Mouse (Mus musculus) myocyte (in vitro differentiated cells): ENCODE results near the gene Gadd45gip1. TPM values are rescaled to one million over a fixed set of nuclear protein-coding genes. Genes with fewer than 3 reads are reported as not detected.
A peak's percentile ranks its signal among the peaks of the same experiment; 100 is the strongest.

Source experiments
- H3K27me3 ChIP-seq: one replicate; pipeline ENCODE4 v1.6.1; 2011; ENCODE audit not compliant: control insufficient read depth, insufficient read depth, insufficient read length
- H3K36me3 ChIP-seq: one replicate; pipeline ENCODE4 v1.6.1; 2011; ENCODE audit not compliant: control insufficient read depth, insufficient read depth
- H3K4me2 ChIP-seq: one replicate; pipeline ENCODE4 v1.6.1; 2011; ENCODE audit warnings: low read depth, control low read depth
- H3K4me3 ChIP-seq: one replicate; pipeline ENCODE4 v1.5.1; 2011; ENCODE audit warnings: mild to moderate bottlenecking, control low read depth, moderate library complexity
- H3K79me2 ChIP-seq: one replicate; pipeline ENCODE4 v1.6.1; 2011; ENCODE audit not compliant: control insufficient read depth, insufficient read depth
- H3ac ChIP-seq: one replicate; pipeline ENCODE4 v1.6.1; 2011; ENCODE audit not compliant: control insufficient read depth, insufficient read length
- CEBPB ChIP-seq: IDR thresholded peaks from 2 replicates; pipeline ENCODE4 v1.6.1; 2011; ENCODE audit warnings: mild to moderate bottlenecking, moderate library complexity; ENCODE audit not compliant: poor library complexity, insufficient read depth, severe bottlenecking
- E2F4 ChIP-seq: IDR thresholded peaks from one replicate; pipeline ENCODE4 v1.6.1; 2011; ENCODE audit warnings: mild to moderate bottlenecking, control low read depth, moderate library complexity; ENCODE audit not compliant: insufficient read depth
- MAX ChIP-seq: IDR thresholded peaks from one replicate; pipeline ENCODE4 v1.6.1; 2011; ENCODE audit warnings: low read depth, mild to moderate bottlenecking, control low read depth
- MYOD1 ChIP-seq, 3 experiments: IDR thresholded peaks; one replicate each; pipeline ENCODE4 v1.6.1; 2011; ENCODE audit warnings: control low read depth in 2 of 3, low read depth in 2 of 3, mild to moderate bottlenecking in 2 of 3, moderate library complexity in 1 of 3; ENCODE audit not compliant: insufficient read length in 2 of 3, control insufficient read depth in 1 of 3
- MYOG ChIP-seq, 3 experiments: IDR thresholded peaks; one replicate each; pipeline ENCODE4 v1.6.1; 2011; ENCODE audit warnings: control low read depth in 2 of 3, low read depth in 2 of 3, mild to moderate bottlenecking in 2 of 3; ENCODE audit not compliant: insufficient read length in 2 of 3, control insufficient read depth in 1 of 3, insufficient read depth in 1 of 3
- POLR2A ChIP-seq: IDR thresholded peaks from one replicate; pipeline ENCODE4 v1.6.1; 2011; ENCODE audit warnings: low read depth, mild to moderate bottlenecking, control low read depth, moderate library complexity; ENCODE audit not compliant: insufficient read length
- POLR2AphosphoS2 ChIP-seq: IDR thresholded peaks from one replicate; pipeline ENCODE4 v1.6.1; 2011; ENCODE audit warnings: low read depth, control low read depth; ENCODE audit not compliant: insufficient read length
- REST ChIP-seq: IDR thresholded peaks from one replicate; pipeline ENCODE4 v1.6.1; 2011; ENCODE audit warnings: mild to moderate bottlenecking, control low read depth, moderate library complexity; ENCODE audit not compliant: insufficient read depth, insufficient read length
- SRF ChIP-seq: IDR thresholded peaks from one replicate; pipeline ENCODE4 v1.6.1; 2011; ENCODE audit warnings: low read depth; ENCODE audit not compliant: control insufficient read depth, insufficient read length
- TCF12 ChIP-seq: IDR thresholded peaks from one replicate; pipeline ENCODE4 v1.6.1; 2011; ENCODE audit warnings: mild to moderate bottlenecking, control low read depth; ENCODE audit not compliant: poor library complexity, insufficient read depth, severe bottlenecking
- TCF3 ChIP-seq: IDR thresholded peaks from one replicate; pipeline ENCODE4 v1.6.1; 2011; ENCODE audit warnings: low read depth, control low read depth; ENCODE audit not compliant: insufficient read length
- USF1 ChIP-seq: IDR thresholded peaks from one replicate; pipeline ENCODE4 v1.6.1; 2011; ENCODE audit warnings: low read depth, mild to moderate bottlenecking, control low read depth, moderate library complexity
- polyA plus RNA-seq: library from polyadenylated mRNA; unstranded; fragments of >200 nt; fragmentation: generic; extraction: Trizol; gene quantifications from one replicate; pipeline ENCODE4 v1.2.1, GENCODE M21; 2012; ENCODE audit warnings: missing spikeins

The Gadd45gip1 gene
- polyA plus RNA-seq, 1 experiment, result 21.8 TPM

DNA sequence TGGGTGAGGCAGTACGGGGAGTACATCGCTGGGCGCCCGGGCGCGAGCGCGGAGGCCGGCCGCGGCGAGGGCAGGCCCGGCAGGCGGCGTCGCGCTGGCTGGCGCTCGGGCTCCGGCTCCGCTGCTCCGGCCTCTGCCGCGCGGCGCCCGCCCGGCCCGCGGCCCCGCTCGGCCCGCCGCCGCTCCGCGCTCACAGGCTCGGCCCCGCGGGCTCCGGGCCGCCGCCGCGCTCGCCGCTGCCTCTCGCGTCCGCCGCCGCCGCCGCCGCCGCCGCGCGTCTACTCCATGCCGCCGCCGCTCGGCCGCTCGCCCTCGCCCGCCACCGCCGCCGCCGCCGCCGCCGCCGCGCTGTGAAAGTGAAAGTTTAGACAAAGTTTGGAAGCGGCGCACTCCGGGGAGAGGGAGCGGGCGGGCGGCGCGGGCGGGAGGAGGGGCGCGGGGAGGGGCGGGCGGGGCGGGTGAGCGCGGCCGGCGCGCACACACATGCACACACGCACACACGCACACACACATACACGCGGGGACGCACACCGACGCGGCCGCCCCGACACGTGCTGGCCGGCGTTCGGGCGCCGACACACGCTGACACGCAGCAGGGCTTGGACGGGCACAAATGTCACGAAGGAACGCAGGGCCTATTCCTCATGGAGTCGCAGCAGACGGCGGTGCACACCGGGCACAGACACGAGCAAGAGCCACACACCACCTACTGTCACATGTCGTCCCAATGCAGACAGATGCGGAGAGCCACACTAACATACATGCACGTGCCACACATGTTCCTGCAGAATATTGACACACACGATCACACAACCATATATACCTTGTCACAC is 31.1 kb upstream of the Gadd45gip1 start, which contains the start of gene Nfix:
Gene Nfix (minus strand): TSS at position 346 of the 833 bp plus-strand sequence.
- H3ac ChIP-seq, result peak within 1 kb of the TSS; percentile 98
- peak within 1 kb of the TSS; percentile 95 for H3K4me2 ChIP-seq
- H3K4me3 ChIP-seq, result peak within 1 kb of the TSS; percentile 51
- H3K36me3 ChIP-seq, result peaks cover 6% of the 10 kb centered on the region
- H3K79me2 ChIP-seq, result peaks cover 40% of the 10 kb centered on the region
- peak; percentile 13 for TF ChIP-seq TCF3
- TF ChIP-seq MYOD1 (IDR thresholded peaks at IDR 0.05; ENCODE audit: control insufficient read depth in 1 of 3, insufficient read length in 2 of 3, low read depth in 2 of 3), result peak in 1 of 3 experiments; percentile 61
- TF ChIP-seq POLR2AphosphoS2, result peak; percentile 36
- no peak for TF ChIP-seq REST
- TF ChIP-seq MYOG (IDR thresholded peaks at IDR 0.05; ENCODE audit: control insufficient read depth in 1 of 3, insufficient read depth in 1 of 3, insufficient read length in 2 of 3, low read depth in 2 of 3), result peak in 2 of 3 experiments; percentile 49 to 63
- TF ChIP-seq E2F4, result no peak
- no peak for TF ChIP-seq MAX
- TF ChIP-seq CEBPB, result no peak
- TF ChIP-seq TCF12, result no peak
- no peak for TF ChIP-seq SRF
- TF ChIP-seq POLR2A, result peak; percentile 64
- TF ChIP-seq USF1, result no peak
- no peaks in the 10 kb centered on the region for H3K27me3 ChIP-seq

DNA sequence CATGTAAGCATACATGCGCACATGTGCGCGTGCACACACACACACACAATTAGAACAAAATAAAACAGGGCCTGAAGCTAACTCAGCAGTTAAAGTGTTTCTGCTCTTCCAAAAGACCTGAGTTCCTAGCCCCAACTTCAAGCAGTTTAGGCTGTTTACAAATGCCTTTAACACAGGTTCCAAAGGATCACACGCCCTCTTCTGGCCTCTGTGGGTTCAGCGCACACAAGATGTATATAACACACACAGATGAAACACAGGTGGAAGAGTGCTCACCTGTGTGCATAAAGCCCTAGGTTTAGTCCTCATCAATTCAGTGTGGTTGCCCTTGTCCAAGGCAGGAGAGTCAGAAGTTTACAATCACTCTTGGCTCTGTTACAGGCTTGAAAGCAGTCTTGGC is 25.3 kb upstream of the Gadd45gip1 start:
- Histone ChIP-seq H3K4me2 (no peak overlapping the region), H3K36me3 (no peaks in the 10 kb centered on the region), H3K4me3 (no peak overlapping the region), H3ac (no peak overlapping the region), H3K79me2 (no peaks in the 10 kb centered on the region), H3K27me3 (no peaks in the 10 kb centered on the region)
- TF ChIP-seq MYOG (IDR thresholded peaks at IDR 0.05; ENCODE audit: control insufficient read depth in 1 of 3, insufficient read depth in 1 of 3, insufficient read length in 2 of 3, low read depth in 2 of 3) (no peak), USF1 (no peak), POLR2A (no peak), REST (no peak)

DNA sequence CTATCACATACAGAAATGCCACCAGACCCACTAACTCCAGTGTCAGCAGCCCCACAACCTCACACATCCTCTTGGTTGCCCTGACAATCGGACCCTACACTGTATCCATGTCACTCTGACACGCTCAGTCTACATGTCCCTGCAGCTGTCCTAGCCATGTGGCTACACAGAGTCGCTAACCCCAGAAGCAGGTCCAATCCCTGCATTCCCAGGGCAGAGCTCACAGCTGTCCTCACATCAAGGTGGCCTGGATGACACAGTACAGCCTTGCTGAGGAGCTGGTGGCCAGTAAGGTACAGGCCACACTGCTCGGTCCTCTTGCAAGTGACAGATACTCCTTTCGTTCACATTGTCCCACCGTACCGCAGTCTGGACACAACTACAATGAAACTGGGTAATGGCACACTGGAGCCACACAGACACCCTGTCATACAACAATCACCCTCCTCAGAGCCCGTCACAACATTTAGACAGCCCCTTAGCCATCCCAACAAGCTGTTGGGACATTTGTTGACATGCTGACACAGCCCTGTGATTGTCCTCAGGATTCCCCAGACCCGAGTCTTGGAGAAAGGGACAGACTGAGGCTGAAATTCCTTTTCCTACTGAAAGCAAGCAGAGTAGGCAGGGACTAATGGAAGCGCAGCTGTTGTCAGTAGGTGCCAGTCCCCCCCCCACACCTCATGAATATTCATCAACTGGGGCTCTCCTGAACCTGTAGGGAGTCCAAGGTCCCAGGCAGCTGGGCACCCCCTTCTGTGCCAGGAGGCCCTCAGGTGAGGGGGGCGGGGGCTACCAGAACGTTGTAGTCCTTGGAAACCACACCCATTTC is 22.0 kb upstream of the Gadd45gip1 start:
- Histone ChIP-seq H3K79me2 (no peaks in the 10 kb centered on the region), H3K27me3 (no peaks in the 10 kb centered on the region)
- peak in 1 of 3 experiments; percentile 75 for TF ChIP-seq MYOD1 (IDR thresholded peaks at IDR 0.05; ENCODE audit: control insufficient read depth in 1 of 3, insufficient read length in 2 of 3, low read depth in 2 of 3)
- TF ChIP-seq MYOG (IDR thresholded peaks at IDR 0.05; ENCODE audit: control insufficient read depth in 1 of 3, insufficient read depth in 1 of 3, insufficient read length in 2 of 3, low read depth in 2 of 3), result peak; percentile 62 to 87 (median 70)
- TF ChIP-seq CEBPB, result no peak
- TF ChIP-seq SRF, result no peak

DNA sequence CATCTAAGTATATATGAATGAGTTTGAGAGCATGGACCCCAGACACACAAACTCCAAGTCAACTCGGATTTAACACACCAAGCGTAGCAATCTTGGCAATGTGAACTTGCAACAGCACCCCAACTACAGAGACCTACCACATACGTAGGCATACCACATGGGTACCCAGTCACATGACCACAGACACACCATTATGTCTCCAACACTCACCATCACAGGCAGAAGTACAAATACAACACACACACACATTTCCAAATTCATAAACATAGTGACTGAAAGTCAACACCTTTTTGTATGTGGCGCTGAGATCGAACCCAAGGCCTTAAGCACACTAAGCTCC is 21.4 kb upstream of the Gadd45gip1 start:
- Histone ChIP-seq H3K4me2 (no peak overlapping the region), H3K4me3 (no peak overlapping the region), H3ac (no peak overlapping the region), H3K36me3 (no peaks in the 10 kb centered on the region), H3K27me3 (no peaks in the 10 kb centered on the region), H3K79me2 (no peaks in the 10 kb centered on the region)
- TF ChIP-seq REST (no peak), MYOG (IDR thresholded peaks at IDR 0.05; ENCODE audit: control insufficient read depth in 1 of 3, insufficient read depth in 1 of 3, insufficient read length in 2 of 3, low read depth in 2 of 3) (no peak), TCF12 (no peak), CEBPB (no peak), E2F4 (no peak), TCF3 (no peak), MAX (no peak), POLR2AphosphoS2 (no peak), MYOD1 (IDR thresholded peaks at IDR 0.05; ENCODE audit: control insufficient read depth in 1 of 3, insufficient read length in 2 of 3, low read depth in 2 of 3) (no peak), USF1 (no peak), SRF (no peak)

More for the DNA sequence above, 22.0 kb upstream of the Gadd45gip1 start:
- no peak overlapping the region for H3K4me3 ChIP-seq
- H3ac ChIP-seq, result no peak overlapping the region
- no peaks in the 10 kb centered on the region for H3K36me3 ChIP-seq
- no peak overlapping the region for H3K4me2 ChIP-seq
